Mouse (Mus musculus): Measurements from ENCODE around the gene Cacna2d2. TPM values are rescaled to one million over a fixed set of nuclear protein-coding genes. Genes with fewer than 3 reads are reported as not detected.

Cacna2d2 gene
- total RNA-seq, 4 experiments from 2014 or later = 37.3 to 49.0 (median 44.8) TPM

DNA sequence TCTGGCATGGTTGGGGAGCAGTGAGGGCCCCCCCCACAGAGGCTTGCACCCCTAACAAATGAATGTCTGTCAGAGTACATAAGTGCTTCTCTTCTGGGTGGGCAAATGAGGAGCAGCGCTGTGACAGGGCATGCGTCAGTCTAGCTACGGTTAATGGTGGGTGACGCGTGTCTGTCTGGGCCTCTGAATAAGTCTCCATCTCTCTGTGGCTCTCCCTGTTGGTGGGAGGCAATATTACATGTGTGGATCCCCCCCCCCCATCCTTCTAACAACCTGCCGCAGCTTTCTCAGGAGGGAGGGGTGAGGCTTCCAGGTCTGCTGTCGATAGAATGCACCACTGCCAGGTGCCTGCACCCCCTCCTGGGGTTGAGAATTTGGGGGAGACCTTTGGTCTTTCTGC, 3.7 kb downstream of the Cacna2d2 start:
- DNase-seq (ENCODE audit: low spot score in 2 of 2) = no peak

DNA sequence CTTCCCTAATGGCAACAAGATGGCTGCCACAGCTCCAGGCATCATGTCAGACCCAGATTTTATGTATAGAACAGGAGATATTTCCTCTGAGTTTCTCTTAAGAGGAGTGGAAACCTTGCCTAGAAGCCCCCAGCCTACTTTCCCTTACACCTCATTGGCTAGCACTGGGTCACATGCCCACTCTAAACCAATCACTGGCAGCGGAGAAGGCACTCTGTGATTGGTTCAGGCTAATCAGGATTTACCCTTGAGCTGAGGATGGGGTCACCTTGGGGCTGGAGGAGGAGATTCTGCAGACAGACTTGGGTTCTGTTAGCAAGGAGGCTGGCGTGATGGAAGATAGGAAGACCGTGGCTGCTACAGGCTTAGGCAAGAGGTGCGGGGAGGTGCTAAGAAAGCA, 10.0 kb downstream of the Cacna2d2 start:
- DNase-seq (ENCODE audit: low spot score in 2 of 2) = no peak

DNA sequence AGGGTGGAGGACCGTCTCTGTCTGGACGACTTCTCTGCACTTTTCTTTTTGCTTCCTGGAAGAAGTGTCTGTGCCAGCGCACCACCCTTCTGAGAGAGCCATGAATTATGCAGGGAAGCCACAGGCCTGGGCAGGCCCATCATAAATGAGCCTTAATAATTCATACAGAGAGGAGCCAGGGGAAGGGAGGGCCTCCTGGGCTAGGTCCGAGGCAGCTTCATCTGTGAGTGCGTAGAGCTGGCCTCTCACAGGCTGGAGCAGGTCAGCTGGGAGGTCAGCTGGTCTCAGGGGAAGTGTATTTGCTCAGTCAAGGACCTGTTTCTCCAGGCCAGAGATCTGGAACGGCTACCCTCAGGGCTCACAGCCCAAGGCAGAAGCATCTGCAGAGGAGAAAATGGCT, 17.7 kb downstream of the Cacna2d2 start:
- no peak for DNase-seq (ENCODE audit: low spot score in 2 of 2)

DNA sequence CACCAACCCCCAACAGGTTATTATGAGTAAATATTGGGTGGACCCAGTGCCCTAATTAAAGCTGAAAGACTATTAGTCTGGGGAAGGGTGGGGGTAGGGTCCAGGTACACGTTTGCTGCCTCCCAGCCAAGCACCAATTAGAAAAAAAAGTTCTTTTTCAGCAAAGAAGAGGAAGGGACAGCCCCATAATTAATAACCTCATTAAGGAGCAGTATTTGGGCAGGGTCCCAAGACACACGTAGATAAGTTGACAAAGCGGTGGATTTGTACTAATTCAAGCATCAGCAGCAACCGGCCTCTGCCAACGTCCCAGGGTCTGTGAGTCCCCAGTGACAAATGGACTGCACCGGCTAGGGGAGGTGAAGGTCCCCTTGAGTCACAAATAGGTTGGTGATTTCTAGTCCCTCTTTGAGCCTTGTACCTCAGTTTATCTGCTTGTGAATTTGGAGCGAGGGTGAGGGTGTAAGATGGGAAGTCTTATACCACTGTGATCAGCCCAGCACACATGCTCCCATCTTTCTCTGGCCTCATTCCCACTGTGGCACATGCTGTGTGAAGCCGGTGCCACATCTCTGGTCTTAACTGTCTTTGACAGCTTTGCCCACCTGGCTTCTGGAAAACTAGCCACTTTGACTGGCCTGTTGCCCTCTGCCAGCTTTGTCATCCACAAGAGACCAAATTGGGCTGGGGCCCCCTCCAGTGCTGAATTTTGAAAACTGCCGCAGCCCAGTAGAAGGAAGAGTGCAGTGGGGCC, 20.3 kb downstream of the Cacna2d2 start:
- no peak for DNase-seq (ENCODE audit: low spot score in 2 of 2)

DNA sequence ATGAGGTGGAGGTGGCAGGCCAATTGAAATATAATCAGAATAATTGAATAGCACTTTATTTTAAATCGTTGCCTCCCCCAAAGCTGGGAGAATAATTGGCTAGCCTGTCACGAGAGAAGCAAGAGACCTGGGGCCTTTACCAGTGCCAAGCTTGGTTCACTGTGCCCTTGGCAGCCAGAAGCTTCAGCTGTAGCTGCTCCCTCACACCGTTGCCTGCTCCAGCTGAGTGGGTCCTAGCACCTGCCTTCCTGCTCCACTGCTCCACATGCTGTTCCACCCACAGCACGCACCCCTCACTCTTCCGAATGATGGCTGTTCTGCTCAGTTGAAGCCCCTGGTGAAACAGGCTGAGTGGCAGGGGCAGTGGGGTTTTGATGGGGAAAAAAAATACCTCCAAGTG, 21.5 kb downstream of the Cacna2d2 start:
- no peak for DNase-seq (ENCODE audit: low spot score in 2 of 2)

DNA sequence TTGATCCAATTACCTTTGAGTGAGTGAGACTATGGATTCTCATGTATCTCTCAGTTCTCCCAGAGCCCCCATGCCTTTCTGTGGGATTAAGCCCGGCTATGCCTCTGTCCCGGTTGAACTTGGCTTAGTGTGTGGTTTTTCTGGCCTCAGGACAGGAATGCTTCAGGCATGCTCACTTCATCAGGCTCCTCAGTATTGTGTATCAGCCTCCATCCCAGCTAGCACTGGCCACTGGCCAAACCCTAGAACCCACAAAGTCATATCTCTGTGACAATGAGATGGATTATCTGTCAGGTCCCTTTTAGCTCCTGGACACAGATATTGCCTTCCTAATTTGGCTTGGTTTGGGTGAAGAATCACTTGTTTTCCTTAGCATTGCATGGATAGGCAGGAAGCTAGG, 23.5 kb downstream of the Cacna2d2 start:
- no peak for DNase-seq (ENCODE audit: low spot score in 2 of 2)

DNA sequence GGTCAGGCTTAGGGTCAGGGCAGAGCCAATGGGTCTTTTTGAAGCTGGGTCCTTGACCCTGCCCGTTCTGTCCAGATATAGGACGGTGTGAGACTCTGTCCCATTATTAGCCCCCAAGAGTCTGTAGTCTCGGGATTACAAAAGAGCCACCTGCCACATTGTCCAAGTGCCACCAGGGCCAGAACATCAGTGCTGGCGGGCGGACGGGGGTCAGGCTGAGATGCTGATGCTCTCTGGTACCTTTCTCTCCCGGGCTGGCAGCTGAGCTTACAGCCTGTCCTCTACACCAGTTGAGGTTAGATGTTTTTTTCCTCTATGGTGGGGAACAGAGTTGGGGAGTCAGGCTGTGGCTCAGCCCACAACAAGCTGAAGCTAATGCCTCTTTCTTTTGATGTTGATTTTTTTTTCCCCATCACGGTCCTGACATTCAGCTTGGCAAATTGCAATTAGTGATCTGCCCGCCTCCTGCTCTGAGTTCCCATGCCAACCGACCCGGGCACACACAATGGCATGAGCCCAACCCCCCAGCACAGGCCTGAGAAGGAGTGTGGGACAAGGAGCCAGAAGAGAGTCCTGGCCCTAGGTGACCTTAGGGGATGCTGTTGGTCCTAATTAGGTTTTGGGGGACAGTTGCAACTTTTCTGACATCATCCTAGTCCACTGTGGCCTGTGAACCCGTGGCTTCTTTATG, 25.2 kb downstream of the Cacna2d2 start:
- no peak for DNase-seq (ENCODE audit: low spot score in 2 of 2)

DNA sequence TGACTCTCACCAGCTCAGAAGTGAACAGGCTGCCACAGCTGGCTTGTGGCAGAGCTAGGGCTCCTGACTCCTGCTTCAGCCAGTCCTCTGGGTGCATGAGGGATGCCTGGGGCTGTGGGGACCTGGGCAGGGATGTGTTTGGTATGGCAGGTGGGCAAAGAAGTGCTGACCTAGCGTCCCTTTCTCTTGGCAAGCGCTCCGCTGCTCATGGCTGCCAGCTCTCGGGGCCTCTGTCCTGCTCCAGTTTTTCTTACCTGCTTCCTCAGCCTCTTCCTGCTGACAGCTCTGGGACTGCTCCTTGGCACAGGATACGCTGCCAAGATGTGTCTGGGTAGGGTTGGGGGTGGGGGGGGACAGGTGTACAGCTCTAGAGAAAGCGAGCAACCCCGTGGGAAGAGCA, 28.5 kb downstream of the Cacna2d2 start:
- DNase-seq (ENCODE audit: low spot score in 2 of 2) = no peak

DNA sequence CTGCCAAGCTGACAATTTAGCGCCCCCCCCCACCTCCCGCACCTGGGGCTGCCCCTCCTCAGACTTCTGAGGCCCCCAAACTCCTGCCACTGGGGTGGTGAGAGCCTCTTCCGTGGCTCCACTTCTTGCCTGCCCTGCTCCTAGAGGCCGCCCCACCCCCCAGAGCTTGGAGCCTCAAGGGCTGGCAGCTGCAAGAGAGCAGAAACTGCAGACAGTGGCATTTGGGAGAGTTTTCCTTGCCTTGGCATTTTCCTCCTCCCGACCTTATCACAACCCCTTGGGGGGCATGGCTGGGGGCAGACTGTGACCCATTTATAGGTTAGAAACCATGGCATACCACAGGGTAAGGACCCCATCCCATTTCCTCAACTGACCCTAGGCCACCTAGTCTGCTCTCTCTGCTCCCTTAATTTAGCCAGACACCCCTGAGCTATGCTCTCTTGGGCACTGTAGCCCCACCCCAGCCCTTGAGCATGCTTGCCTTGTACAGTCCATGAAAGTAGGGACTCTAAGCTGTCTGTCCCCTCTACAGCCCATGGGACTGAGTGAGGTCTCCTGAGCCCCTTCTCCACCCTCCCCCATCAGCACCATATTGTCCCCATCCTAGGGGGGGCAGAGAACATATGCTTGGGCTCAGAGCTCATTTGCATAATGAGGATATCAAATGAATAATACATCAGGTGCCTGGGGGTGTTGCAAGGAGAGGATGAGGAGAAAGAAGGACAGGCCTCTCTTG, 29.2 kb downstream of the Cacna2d2 start:
- no peak for DNase-seq (ENCODE audit: low spot score in 2 of 2)

DNA sequence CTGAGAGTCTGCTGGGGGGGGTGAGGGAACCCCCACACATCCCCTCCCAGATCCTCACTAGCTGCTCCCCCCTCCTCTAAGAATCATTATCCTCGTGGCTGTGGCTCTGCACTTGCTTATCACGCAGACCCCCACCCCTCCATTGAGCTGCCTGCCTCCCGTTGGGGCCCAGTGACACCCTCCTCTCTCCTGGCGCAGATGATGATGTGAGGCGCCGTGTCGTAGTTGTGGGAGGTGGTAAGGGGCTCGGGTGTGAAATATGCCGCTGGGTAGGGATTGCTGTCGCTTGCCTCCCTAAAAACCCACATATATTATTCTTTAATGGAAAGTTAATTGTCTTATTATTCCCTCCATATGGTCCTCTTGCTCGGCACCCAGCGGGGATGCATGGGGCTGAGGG, 31.0 kb downstream of the Cacna2d2 start:
- no peak for DNase-seq (ENCODE audit: low spot score in 2 of 2)

DNA sequence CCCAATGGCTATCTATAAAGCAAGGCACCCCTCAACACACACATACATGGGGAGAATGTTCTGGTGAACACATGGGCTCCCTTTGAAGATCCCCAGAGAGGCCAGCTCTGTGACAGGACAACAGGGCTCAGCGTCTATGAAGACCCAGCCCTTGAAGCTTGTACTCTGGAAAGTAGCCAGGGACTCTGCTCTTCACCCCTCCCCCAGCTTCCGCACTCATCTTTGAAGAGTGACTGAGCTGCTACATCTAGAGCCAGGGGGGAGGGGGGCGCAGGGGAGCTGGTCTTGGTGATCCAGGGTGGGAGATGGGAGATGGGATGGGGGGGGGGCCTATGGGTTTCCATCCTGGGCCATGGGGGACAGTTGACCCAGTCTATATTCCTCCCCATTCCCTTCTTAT, 33.1 kb downstream of the Cacna2d2 start:
- DNase-seq (ENCODE audit: low spot score in 2 of 2) = no peak

DNA sequence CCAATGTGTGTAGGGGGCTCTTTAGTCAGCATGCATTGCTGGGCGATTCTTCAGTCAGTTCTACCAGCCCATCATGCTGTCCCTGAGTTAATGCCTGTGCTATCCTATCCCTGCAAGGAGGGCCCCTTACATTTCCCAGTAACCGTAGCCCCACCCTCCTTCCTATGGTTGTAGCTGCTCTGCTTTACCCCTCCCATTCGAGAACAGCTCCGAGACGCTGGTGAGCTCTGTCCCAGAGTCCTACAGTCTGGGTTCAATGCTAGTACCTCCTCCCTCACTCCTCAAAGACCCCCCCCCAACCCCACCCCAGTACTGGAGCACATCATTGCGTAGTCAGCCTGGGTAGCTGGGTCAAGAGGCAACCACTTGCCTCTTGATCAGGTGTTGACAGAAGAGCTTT, 35.4 kb downstream of the Cacna2d2 start:
- no peak for DNase-seq (ENCODE audit: low spot score in 2 of 2)

DNA sequence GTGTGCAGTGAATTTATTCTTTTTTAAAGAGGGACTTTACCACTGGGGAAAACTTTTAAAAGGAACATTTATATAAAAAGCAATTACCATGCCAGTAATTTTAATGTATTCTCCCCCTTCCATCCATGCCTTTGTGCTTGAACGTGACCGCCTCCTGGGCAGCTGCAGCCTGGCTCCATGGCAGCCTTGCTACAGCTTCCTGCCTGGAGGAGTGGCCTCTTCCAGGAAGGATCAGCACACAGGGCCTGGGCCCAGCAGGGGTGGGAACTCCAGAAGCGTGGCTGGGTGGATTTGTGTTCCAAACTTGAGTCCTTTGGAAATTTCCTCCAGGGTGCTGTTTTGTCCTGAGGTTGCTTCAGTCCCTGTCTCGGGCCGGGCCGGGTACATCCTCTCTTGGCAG, 35.9 kb downstream of the Cacna2d2 start:
- DNase-seq (ENCODE audit: low spot score in 2 of 2) = no peak

DNA sequence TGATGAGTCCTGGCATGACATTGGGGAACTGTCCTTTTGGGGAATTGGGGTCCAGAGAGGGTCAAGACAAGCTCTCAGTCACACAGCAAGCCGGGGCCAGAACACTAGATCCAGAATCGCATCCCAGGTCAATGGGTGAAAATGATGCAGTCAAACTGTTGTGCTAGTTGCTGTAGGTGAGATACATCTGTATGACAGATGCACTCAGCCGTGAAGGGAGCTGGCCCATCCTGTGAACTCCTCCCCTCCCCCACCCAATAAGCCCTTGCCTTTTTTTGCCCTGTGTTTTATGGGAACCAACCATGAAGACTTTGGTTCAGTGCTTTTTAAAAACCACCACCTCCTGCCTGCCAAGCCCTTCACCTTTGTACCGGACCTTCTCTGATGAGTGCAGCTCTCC, 43.5 kb downstream of the Cacna2d2 start:
- no peak for DNase-seq (ENCODE audit: low spot score in 2 of 2)

DNA sequence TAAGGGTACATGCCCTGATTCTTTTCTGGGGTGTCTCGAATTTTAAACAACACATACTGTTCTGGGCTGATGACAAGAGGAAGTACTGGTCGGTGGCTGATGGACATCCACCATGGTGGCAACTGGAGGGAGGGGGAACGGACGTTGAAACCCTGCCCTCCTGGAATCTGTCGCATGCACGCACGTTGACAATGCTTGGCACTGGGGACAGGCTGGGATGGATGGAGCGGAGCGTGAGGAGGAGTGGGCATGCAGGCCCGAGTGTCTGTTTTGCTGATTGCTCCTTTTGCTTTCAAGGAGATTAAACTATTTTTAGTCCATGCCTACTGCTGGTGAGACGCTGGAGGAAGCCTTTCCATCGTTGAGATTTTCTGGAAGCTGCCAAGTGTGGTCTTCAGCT, 43.9 kb downstream of the Cacna2d2 start:
- DNase-seq (ENCODE audit: low spot score in 2 of 2) = no peak

DNA sequence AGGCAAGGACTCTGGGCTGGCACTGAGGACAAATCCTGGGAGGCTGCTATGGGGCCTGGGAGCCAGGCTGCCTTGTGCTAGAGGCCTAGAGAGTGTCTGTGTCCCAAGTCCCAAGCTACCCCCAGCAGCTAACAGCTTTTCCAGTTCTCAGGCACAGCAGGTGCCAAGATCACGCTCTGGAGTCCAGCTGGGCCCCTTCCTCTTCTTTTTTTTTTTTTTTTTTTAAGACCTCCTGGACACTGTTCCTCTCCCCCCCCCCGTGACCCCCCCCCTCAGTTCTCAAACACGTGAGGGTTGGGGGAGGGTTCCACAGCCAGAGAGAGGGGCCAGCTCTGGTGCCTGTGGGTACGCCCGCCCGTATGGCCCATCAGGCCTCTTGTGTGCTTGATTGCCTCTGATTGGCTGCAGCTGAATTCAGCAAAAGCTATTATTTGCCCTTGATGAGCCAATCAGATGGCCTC, 45.6 kb downstream of the Cacna2d2 start:
- no peak for DNase-seq (ENCODE audit: low spot score in 2 of 2)

DNA sequence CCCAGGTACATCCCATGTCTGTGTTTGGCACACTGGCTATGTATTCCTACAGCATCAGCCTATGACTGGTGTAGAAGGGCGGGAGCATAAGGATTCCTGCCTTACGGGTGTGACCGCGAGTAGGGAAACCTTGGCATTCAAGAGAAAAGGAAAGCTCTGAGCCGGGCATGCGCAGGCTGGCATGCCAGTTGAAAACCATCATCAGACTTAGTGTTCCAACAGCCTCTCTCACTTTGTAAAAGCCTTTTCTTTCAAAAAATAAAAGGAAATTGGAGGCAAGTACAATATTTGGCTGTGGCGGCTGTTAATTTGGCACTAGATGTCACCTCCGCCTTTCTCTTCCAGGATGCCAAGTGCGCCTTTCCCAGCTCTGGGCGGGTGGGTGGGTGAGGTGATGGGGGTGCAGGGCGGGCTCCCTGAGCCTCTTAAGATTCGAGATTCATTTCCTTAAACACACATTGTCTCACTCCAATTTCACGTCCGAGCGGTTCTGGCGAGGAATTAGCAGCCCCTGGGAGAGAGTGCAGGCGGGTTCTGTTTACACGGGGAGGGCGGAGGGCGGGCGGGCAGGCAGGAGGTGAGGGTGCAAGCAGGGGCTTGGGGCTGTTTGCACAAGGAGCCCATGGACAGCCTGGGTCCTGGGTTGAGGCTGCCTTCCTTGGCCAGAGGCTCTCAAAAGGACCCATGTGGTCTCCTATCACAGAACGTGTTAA, 49.5 kb downstream of the Cacna2d2 start:
- DNase-seq (ENCODE audit: low spot score in 2 of 2) = no peak

DNA sequence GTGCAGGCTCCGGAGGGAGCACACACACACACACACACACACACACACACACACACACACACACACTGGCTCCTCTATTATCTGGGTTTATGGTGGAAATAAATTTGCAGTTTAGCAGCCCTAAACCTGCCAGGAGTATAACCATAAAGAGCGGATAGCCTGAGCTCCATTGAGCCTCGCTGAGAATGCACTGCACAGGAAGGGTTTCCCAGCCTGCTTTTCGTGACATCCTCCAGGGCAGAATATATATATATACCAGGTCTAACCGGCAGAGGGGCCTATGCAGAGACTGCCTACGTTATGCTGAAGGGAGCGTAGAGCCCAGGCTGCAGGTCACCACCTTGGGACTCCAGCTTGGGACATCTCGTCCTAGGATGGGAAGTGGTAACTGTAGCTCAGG, 52.0 kb downstream of the Cacna2d2 start:
- DNase-seq (ENCODE audit: low spot score in 2 of 2) = no peak

DNA sequence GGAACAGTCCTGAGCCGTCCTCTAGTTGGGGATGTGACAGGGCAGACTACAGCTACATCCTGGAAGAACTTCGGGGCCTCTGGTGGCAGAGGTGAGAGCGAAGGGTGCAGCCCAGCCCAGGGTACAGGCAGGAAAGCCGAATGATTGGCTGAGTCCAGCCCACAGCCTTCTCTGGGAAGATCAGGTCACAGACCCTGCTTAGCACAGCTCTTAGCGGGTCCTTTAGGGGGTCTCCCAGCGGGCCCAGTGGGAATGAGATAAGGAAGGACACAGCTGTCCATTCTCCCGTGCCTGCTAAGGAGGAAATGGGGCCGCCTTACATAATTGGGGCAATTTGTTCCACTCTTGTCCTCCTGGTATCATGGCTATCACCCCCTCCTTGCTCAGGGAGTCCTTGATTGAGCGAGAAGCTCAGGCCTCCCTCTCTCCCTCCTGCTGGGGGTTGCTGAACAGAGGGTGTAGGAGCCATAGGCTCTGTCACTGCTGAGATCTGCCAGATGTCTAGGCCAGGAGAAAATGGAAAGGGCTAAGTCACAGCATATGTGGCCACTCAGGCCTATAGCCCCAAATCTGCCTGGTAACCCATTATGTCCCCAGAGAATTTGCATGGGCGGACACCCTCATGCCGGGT, 52.6 kb downstream of the Cacna2d2 start:
- no peak for DNase-seq (ENCODE audit: low spot score in 2 of 2)

DNA sequence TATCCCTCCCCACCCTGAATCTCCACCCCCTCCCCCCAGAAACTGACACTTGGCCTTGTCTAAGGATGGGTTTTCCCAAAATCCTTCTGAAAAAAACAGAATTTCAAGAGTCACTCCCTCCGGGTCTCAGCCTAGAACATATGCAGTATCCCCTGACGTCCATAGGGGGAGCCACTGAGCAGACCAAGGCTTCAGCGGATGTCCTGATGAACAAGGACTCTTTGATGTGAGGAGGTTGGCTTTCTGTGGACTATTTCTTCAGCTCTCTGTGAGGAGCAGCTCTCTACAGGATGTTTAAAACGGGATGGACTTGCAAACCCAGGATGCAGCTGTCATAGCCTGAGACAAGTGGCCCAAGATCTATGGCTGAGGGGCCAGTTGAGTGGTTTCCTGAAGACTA, 53.1 kb downstream of the Cacna2d2 start:
- no peak for DNase-seq (ENCODE audit: low spot score in 2 of 2)

DNA sequence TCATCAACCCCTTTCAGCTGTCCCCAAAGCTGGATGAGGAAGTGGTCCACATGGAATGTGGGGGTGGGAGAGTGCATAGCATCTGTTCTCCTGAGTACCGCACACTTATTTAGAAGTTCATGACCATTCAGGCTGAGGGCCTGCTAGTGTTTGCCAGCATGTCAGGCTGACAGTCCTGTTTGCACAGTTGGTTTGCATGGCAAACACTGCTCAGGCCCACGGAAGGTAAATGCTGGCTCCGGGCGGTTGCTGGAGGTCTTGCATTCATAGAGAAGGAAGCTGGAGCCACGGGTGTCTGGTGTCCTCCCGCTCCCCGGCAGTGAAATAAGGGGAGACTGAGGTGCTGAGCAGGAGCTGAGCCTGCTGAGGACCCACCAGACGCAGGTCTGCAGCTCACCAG, 53.7 kb downstream of the Cacna2d2 start:
- no peak for DNase-seq (ENCODE audit: low spot score in 2 of 2)
